Mouse (Mus musculus) kidney, postnatal 14 days (tissue): ENCODE results near the gene Shc2.

ENCODE experiments used
- DNase-seq: peaks from one replicate; pipeline ENCODE4 v3.0.0; 2022; ENCODE audit warnings: mixed read lengths

The Shc2 gene

GRCm38 (mm10) chr10:79637128-79638110 is at the start of gene Shc2:
Shc2 (minus strand) TSS chr10:79637918.
- peak; percentile 24 for DNase-seq

GRCm38 (mm10) chr10:79687513-79687912 is 49.8 kb upstream of the Shc2 start:
- no peak for DNase-seq

GRCm38 (mm10) chr10:79686691-79687090 is 49.0 kb upstream of the Shc2 start:
- no peak for DNase-seq

- no peak for DNase-seq
These were observed 48.5 kb upstream of the Shc2 start for GRCm38 (mm10) chr10:79686219-79686618.

- no peak for DNase-seq
These were observed 47.3 kb upstream of the Shc2 start for GRCm38 (mm10) chr10:79684770-79685600.

GRCm38 (mm10) chr10:79683726-79684640 is 46.3 kb upstream of the Shc2 start:
- no peak for DNase-seq

GRCm38 (mm10) chr10:79682916-79683582 is 45.3 kb upstream of the Shc2 start:
- peak; percentile 71 for DNase-seq

GRCm38 (mm10) chr10:79682551-79682915 is 44.8 kb upstream of the Shc2 start:
- DNase-seq: peak; percentile 49

GRCm38 (mm10) chr10:79681591-79682245 is 44.0 kb upstream of the Shc2 start, which contains the start of gene Cdc34:
Cdc34 (plus strand) TSS chr10:79682195.
- DNase-seq: peak; percentile 100

GRCm38 (mm10) chr10:79680606-79681495 is 43.1 kb upstream of the Shc2 start:
- DNase-seq: no peak

- DNase-seq: no peak
These were observed 37.8 kb upstream of the Shc2 start for GRCm38 (mm10) chr10:79675346-79676035.

GRCm38 (mm10) chr10:79673054-79673453 is 35.3 kb upstream of the Shc2 start:
- DNase-seq: no peak

- no peak for DNase-seq
These were observed 34.4 kb upstream of the Shc2 start for GRCm38 (mm10) chr10:79672088-79672455.

GRCm38 (mm10) chr10:79671396-79672087 is 33.8 kb upstream of the Shc2 start:
- no peak for DNase-seq

- no peak for DNase-seq
These were observed 32.6 kb upstream of the Shc2 start for GRCm38 (mm10) chr10:79670071-79670888.

- peak; percentile 82 for DNase-seq
These were observed 31.9 kb upstream of the Shc2 start for GRCm38 (mm10) chr10:79669576-79670057.

- DNase-seq: peak; percentile 92
These were observed 31.3 kb upstream of the Shc2 start, which contains the start of gene Tpgs1 for GRCm38 (mm10) chr10:79668771-79669575. Tpgs1 (plus strand) TSS chr10:79669369.
